In genomic region chr6:88843241-88843640, GRCm38 (mm10) we compare ENCODE assay signal across 8 mouse cellular contexts. TPM values are rescaled to one million over a fixed set of nuclear protein-coding genes. Genes with fewer than 3 reads are reported as not detected.
DNase-seq lines count a peak whose midpoint lies in the region; ATAC-seq and TF ChIP-seq lines count a peak whose summit lies in the region.

No protein-coding gene starts in this region.

- peaks cover 11% of the 10 kb centered on the region for H3K4me1 ChIP-seq in liver, adult 2 months (ENCODE audit: control insufficient read depth, insufficient read depth, low read length)
- H3K4me1 ChIP-seq in forebrain, embryonic 11.5 days (replicated peaks; ENCODE audit: control insufficient read depth, insufficient read depth, low read length) = peaks cover 9% of the 10 kb centered on the region
- H3K4me1 ChIP-seq in intestine, postnatal 0 days (replicated peaks; ENCODE audit: control insufficient read depth, insufficient read depth, low read length) = peaks cover 6% of the 10 kb centered on the region; the same call in 1 of the 2 replicates
- H3K4me1 ChIP-seq in neural tube, embryonic 14.5 days (ENCODE audit: control insufficient read depth, insufficient read depth, low read length) = peaks cover 17% of the 10 kb centered on the region

- no peak for ATAC-seq in forebrain, embryonic 11.5 days (replicated peaks; ENCODE audit: low FRiP score)
- ATAC-seq in intestine, postnatal 0 days = no peak
- no peak for ATAC-seq in neural tube, embryonic 14.5 days (ENCODE audit: low read depth)

- H3K4me2 ChIP-seq in forebrain, embryonic 11.5 days (ENCODE audit: low read depth, low read length, severe bottlenecking) = peak overlapping the region; percentile 73
- peak overlapping the region; percentile 78 for H3K4me2 ChIP-seq in intestine, postnatal 0 days (replicated peaks; ENCODE audit: low read depth)
- peak overlapping the region; percentile 80 for H3K4me2 ChIP-seq in neural tube, embryonic 14.5 days (ENCODE audit: low read depth, low read length)

- H3K79me2 ChIP-seq in liver, adult 2 months (ENCODE audit: control insufficient read depth, insufficient read depth, low read length) = peaks cover 4% of the 10 kb centered on the region; the same call in 1 of the 2 replicates

- H3K36me3 ChIP-seq in liver, adult 2 months (ENCODE audit: control insufficient read depth, insufficient read depth, low read length) = no peaks in the 10 kb centered on the region
- H3K36me3 ChIP-seq in forebrain, embryonic 11.5 days (ENCODE audit: control insufficient read depth, insufficient read depth, low read length) = no peaks in the 10 kb centered on the region
- H3K36me3 ChIP-seq in intestine, postnatal 0 days (ENCODE audit: control insufficient read depth, insufficient read depth) = peaks cover 15% of the 10 kb centered on the region; the same call in 1 of the 2 replicates
- H3K36me3 ChIP-seq in neural tube, embryonic 14.5 days (ENCODE audit: control insufficient read depth, insufficient read depth, low read length) = peaks cover 25% of the 10 kb centered on the region

- H3K4me3 ChIP-seq in liver, adult 2 months (ENCODE audit: insufficient read depth, low read depth, low read length) = peak overlapping the region; percentile 66; the same call in 1 of the 2 replicates
- H3K4me3 ChIP-seq in forebrain, embryonic 11.5 days (ENCODE audit: low read depth, low read length) = peak overlapping the region; percentile 62; the same call in 1 of the 2 replicates
- peak overlapping the region; percentile 93; the same call in 1 of the 2 replicates for H3K4me3 ChIP-seq in intestine, postnatal 0 days (ENCODE audit: low read depth, low read length)
- no peak overlapping the region for H3K4me3 ChIP-seq in neural tube, embryonic 14.5 days (ENCODE audit: low read depth, low read length)

- no peaks in the 10 kb centered on the region for H3K27me3 ChIP-seq in liver, adult 2 months (ENCODE audit: control insufficient read depth, insufficient read depth, low read length)
- H3K27me3 ChIP-seq in forebrain, embryonic 11.5 days (ENCODE audit: control insufficient read depth, insufficient read depth, low read length) = no peaks in the 10 kb centered on the region
- no peaks in the 10 kb centered on the region for H3K27me3 ChIP-seq in intestine, postnatal 0 days (replicated peaks; ENCODE audit: control insufficient read depth, insufficient read depth, low read length)
- H3K27me3 ChIP-seq in neural tube, embryonic 14.5 days (ENCODE audit: control insufficient read depth, insufficient read depth, low read length) = no peaks in the 10 kb centered on the region

- H3K9me3 ChIP-seq in forebrain, embryonic 11.5 days (ENCODE audit: control insufficient read depth, low read length) = no peaks in the 10 kb centered on the region
- H3K9me3 ChIP-seq in intestine, postnatal 0 days (ENCODE audit: control insufficient read depth) = no peaks in the 10 kb centered on the region
- H3K9me3 ChIP-seq in neural tube, embryonic 14.5 days (ENCODE audit: control insufficient read depth, low read length) = no peaks in the 10 kb centered on the region

- peak overlapping the region; percentile 86 for H3K9ac ChIP-seq in liver, adult 2 months (ENCODE audit: low read depth, low read length)
- H3K9ac ChIP-seq in forebrain, embryonic 11.5 days (ENCODE audit: low read length) = no peak overlapping the region; the same call in 1 of the 2 replicates
- H3K9ac ChIP-seq in intestine, postnatal 0 days (ENCODE audit: low read depth, low read length) = peak overlapping the region; percentile 71; the same call in 1 of the 2 replicates
- peak overlapping the region; percentile 57 for H3K9ac ChIP-seq in neural tube, embryonic 14.5 days (replicated peaks; ENCODE audit: low read depth, low read length)

- H3K27ac ChIP-seq in liver, adult 2 months (replicated peaks; ENCODE audit: insufficient read depth, low read depth, low read length) = no peak overlapping the region
- H3K27ac ChIP-seq in forebrain, embryonic 11.5 days (ENCODE audit: low read depth, low read length) = no peak overlapping the region
- no peak overlapping the region for H3K27ac ChIP-seq in intestine, postnatal 0 days (ENCODE audit: low read depth, low read length)
- H3K27ac ChIP-seq in neural tube, embryonic 14.5 days (ENCODE audit: low read depth, low read length) = peak overlapping the region; percentile 83; the same call in 1 of the 2 replicates

- 81% methylated on average over 7 of the region's 7 CpGs for WGBS in liver, adult 2 months
- 69% methylated on average over 7 of the region's 7 CpGs for WGBS in forebrain, embryonic 11.5 days
- WGBS in intestine, postnatal 0 days = 73% methylated on average over 7 of the region's 7 CpGs
- 74% methylated on average over 7 of the region's 7 CpGs for WGBS in neural tube, embryonic 14.5 days

- no peak for TF ChIP-seq CTCF in liver, adult 2 months (IDR thresholded peaks at IDR 0.05; ENCODE audit: low read depth, low read length)
- TF ChIP-seq CTCF in intestine, postnatal 0 days (IDR thresholded peaks at IDR 0.05; ENCODE audit: low read depth) = no peak

- TF ChIP-seq POLR2A in liver, adult 2 months (IDR thresholded peaks at IDR 0.05; ENCODE audit: extremely low read depth, insufficient read depth, low read length) = no peak

- no peak for DNase-seq in liver, adult 2 months (ENCODE audit: extremely low read depth, low read depth, low spot score)
- DNase-seq in liver = no peak
- DNase-seq in forebrain, embryonic 11.5 days (ENCODE audit: low spot score) = no peak
- DNase-seq in urinary bladder, postnatal 36 days (ENCODE audit: low spot score in 2 of 2) = no peak
- DNase-seq in layer of hippocampus, adult 9-11 months = no peak
- DNase-seq in cerebellum, adult 8-10 months = no peak

RNA-seq across cellular contexts. Expression of gene Abtb1, which starts 1.5 kb away (rescaled TPM):
- total RNA-seq in liver, adult 2 months (2014; rRNA removed) = 28.2 and 28.3 TPM in 2 replicates
- 54.7 and 60.0 TPM in 2 replicates for polyA plus RNA-seq in liver, adult 2 months (2012; rRNA removed)
- polyA plus RNA-seq in forebrain, embryonic 11.5 days (2014; fragmentation: Nextera tagmentation; extraction: Ambion mirVana) = 14.4 and 15.3 TPM in 2 replicates
- polyA plus RNA-seq in intestine, postnatal 0 days (2015; fragmentation: Nextera tagmentation; extraction: Ambion mirVana) = 22.7 and 23.9 TPM in 2 replicates
- 40.7 and 42.4 TPM in 2 replicates for polyA plus RNA-seq in neural tube, embryonic 14.5 days (2014; fragmentation: Nextera tagmentation; extraction: Ambion mirVana)

RNA-seq across cellular contexts. Expression of gene Podxl2, which starts 31.6 kb away (rescaled TPM):
- total RNA-seq in liver, adult 2 months (2014; rRNA removed) = 0.46 and 0.60 TPM in 2 replicates
- polyA plus RNA-seq in liver, adult 2 months (2012; rRNA removed) = 0.89 and 2.0 TPM in 2 replicates
- 109 and 115 TPM in 2 replicates for polyA plus RNA-seq in forebrain, embryonic 11.5 days (2014; fragmentation: Nextera tagmentation; extraction: Ambion mirVana)
- 36.3 and 39.2 TPM in 2 replicates for polyA plus RNA-seq in intestine, postnatal 0 days (2015; fragmentation: Nextera tagmentation; extraction: Ambion mirVana)
- 579 and 634 TPM in 2 replicates for polyA plus RNA-seq in neural tube, embryonic 14.5 days (2014; fragmentation: Nextera tagmentation; extraction: Ambion mirVana)

RNA-seq across cellular contexts. Expression of gene Mcm2, which starts 55.3 kb away (rescaled TPM):
- 3.3 and 5.5 TPM in 2 replicates for total RNA-seq in liver, adult 2 months (2014; rRNA removed)
- polyA plus RNA-seq in liver, adult 2 months (2012; rRNA removed) = 2.4 and 3.1 TPM in 2 replicates
- 248 and 259 TPM in 2 replicates for polyA plus RNA-seq in forebrain, embryonic 11.5 days (2014; fragmentation: Nextera tagmentation; extraction: Ambion mirVana)
- 32.9 and 33.1 TPM in 2 replicates for polyA plus RNA-seq in intestine, postnatal 0 days (2015; fragmentation: Nextera tagmentation; extraction: Ambion mirVana)
- polyA plus RNA-seq in neural tube, embryonic 14.5 days (2014; fragmentation: Nextera tagmentation; extraction: Ambion mirVana) = 15.1 and 22.6 TPM in 2 replicates

RNA-seq across cellular contexts. Expression of gene Tpra1, which starts 58.8 kb away (rescaled TPM):
- 15.8 and 18.3 TPM in 2 replicates for total RNA-seq in liver, adult 2 months (2014; rRNA removed)
- 60.2 and 76.3 TPM in 2 replicates for polyA plus RNA-seq in liver, adult 2 months (2012; rRNA removed)
- polyA plus RNA-seq in forebrain, embryonic 11.5 days (2014; fragmentation: Nextera tagmentation; extraction: Ambion mirVana) = 39.4 and 40.7 TPM in 2 replicates
- 81.2 and 81.6 TPM in 2 replicates for polyA plus RNA-seq in intestine, postnatal 0 days (2015; fragmentation: Nextera tagmentation; extraction: Ambion mirVana)
- 54.2 and 58.0 TPM in 2 replicates for polyA plus RNA-seq in neural tube, embryonic 14.5 days (2014; fragmentation: Nextera tagmentation; extraction: Ambion mirVana)

Comparison
In these comparisons a context has a peak if more than half of its experiments do, and no peak if none do; other contexts are left out.
1. RNA of gene Podxl2, which starts 31.6 kb away (polyA plus RNA-seq): 579 to 634 TPM in neural tube, embryonic 14.5 days, 109 to 115 TPM in forebrain, embryonic 11.5 days and 36.3 to 39.2 TPM in intestine, postnatal 0 days; 0.89 to 2.0 TPM in liver, adult 2 months; every median in the first group is over 10 times any median in the second.
2. Peak in every context shown above with its lines, with median percentiles within 50 percentile points of each other: H3K4me2 ChIP-seq.